8 mouse cellular contexts compared by ENCODE assay signal in the genomic region with DNA sequence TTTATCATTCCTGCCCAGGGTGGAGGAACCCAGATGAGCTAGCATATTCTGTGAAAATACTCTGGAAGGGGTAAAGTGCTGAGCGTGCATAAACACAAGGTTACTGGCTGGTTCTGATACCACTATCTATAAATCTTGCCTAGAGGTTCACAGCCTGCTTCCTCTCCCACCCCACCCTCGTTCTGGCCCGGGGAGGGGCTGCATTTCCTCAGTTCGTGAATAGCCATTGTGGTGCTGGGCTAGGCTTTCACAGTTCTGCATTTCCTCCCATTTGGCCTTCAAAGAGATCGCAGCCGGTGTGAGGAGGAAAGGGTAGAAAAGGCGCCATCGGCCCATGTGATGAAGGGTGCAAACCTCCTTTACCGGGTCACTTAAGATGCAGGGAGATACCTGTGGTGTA. TPM values are rescaled to one million over a fixed set of nuclear protein-coding genes. Genes with fewer than 3 reads are reported as not detected.
DNase-seq lines count a peak whose midpoint lies in the region; ATAC-seq lines count a peak whose summit lies in the region.

No protein-coding gene starts in this region.

- intact Hi-C loops in heart, postnatal 36 days (cut with DNase I), result loop anchor here (1.0 to 2.0 kb wide), 2 partner anchors 13 to 21 kb away; no protein-coding TSS in a partner anchor

- peak; percentile 41 to 80 for DNase-seq in heart, adult 18-20 months
- no peak for DNase-seq in heart, postnatal 36 days
- peak; percentile 79 for DNase-seq in heart, adult 8-10 months (ENCODE audit: low spot score)
- DNase-seq in kidney, postnatal 10 days, result peak; percentile 65
- DNase-seq in lung, postnatal 25 days (ENCODE audit: low spot score), result peak; percentile 71
- DNase-seq in thymus, postnatal 14 days, result no peak
- no peak for DNase-seq in ovary, postnatal 36 days (ENCODE audit: low spot score)

- ATAC-seq in activated CD4-positive, CD25-positive, alpha-beta regulatory T cell, adult 4 months, result no peak

RNA-seq across cellular contexts. Expression of gene Ptprb, which starts 12.8 kb away (rescaled TPM):
- total RNA-seq in heart, adult 18-20 months (2021), result 10 to 100 TPM; 53.8 to 58.0 TPM
- total RNA-seq in heart, postnatal 36 days (2021), result 10 to 100 TPM; 71.9 to 83.3 TPM
- 10 to 100 TPM; 49.9 to 68.0 (median 60.9) TPM for total RNA-seq in heart, adult 8-10 months (2022)
- under 1 TPM in 1 of 2 experiments, not detected in 1; 0.12 TPM for polyA plus RNA-seq in activated CD4-positive, CD25-positive, alpha-beta regulatory T cell, adult 4 months (2017; shearing (Covaris generic))

Comparison
In these comparisons a context has a peak if more than half of its experiments do, and no peak if none do; other contexts are left out.
1. DNase-seq: peak in heart, adult 18-20 months (2 of 2), heart, adult 8-10 months (single experiment), kidney, postnatal 10 days (single experiment) and lung, postnatal 25 days (single experiment); none in heart, postnatal 36 days (0 of 2), thymus, postnatal 14 days (single experiment) and ovary, postnatal 36 days (single experiment).